Mouse (Mus musculus): ENCODE data around the gene Bpifa6. TPM values are rescaled to one million over a fixed set of nuclear protein-coding genes. Genes with fewer than 3 reads are reported as not detected.

The Bpifa6 gene
- polyA plus RNA-seq, 1 experiment from 2014 or later, result not detected

DNA sequence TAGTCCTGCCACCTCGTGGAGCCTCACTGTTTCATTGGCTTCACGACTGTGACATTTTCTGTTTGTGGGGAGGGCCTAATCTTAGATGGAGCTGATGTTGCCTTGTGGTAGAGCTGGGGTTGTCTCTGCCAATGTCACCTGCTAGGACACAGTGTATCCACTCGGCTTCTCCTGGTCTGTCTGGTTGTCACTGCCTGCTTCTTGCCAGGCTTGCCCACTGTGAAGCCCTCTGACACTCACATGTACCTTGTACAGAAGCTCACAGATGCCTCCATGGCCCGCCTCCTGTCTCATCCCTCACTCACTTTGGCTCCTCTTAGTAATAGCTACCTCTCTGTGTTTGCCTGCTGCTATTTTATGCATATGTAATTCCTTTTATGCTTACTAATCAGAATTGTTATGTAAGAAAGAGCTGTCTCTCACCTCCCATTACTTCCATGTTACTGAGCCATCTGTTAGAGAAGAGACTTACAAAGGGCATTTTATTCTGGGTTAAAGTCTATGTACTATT is 11.9 kb upstream of the Bpifa6 start:
- no peak overlapping the region for H3K4me3 ChIP-seq (replicated peaks; ENCODE audit: low read length)
- no peak for ATAC-seq (ENCODE audit: low FRiP score)
- H3K27ac ChIP-seq, result no peak overlapping the region
- H3K9ac ChIP-seq, result no peak overlapping the region
- no peaks in the 10 kb centered on the region for H3K27me3 ChIP-seq (ENCODE audit: control insufficient read depth, insufficient read depth, low read length)
- H3K4me1 ChIP-seq (replicated peaks; ENCODE audit: control insufficient read depth, insufficient read depth, low read length), result no peaks in the 10 kb centered on the region
- H3K36me3 ChIP-seq (replicated peaks; ENCODE audit: control insufficient read depth, insufficient read depth), result no peaks in the 10 kb centered on the region
- WGBS, result 80% methylated on average over 4 of the region's 4 CpGs
- no peak overlapping the region for H3K4me2 ChIP-seq (replicated peaks)
- no peak for DNase-seq (ENCODE audit: low spot score)
- no peaks in the 10 kb centered on the region for H3K9me3 ChIP-seq (ENCODE audit: control insufficient read depth, low read length)

DNA sequence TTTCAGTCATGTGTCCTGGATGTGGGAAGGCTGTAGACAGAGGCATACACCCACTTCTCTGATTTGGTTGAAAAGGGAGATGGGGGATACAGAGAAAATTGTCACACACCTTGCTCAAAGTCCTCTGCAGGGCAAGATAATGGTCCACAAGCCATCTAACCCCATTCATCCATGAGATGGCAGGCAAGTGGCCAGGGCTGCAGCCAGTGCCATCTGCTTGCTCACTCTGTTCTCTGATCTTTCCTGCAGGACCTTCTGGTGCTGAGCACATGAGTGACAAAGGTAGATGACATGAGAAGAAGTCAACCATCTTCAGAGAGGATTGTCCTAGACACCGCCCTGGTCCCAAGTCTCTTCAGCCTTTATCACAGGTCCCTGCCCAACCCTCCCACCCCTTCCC is 11.4 kb upstream of the Bpifa6 start:
- Histone ChIP-seq H3K27me3 (ENCODE audit: control insufficient read depth, insufficient read depth, low read length) (no peaks in the 10 kb centered on the region), H3K4me3 (replicated peaks; ENCODE audit: low read length) (no peak overlapping the region), H3K4me2 (replicated peaks) (no peak overlapping the region), H3K9ac (no peak overlapping the region), H3K9me3 (ENCODE audit: control insufficient read depth, low read length) (no peaks in the 10 kb centered on the region), H3K4me1 (replicated peaks; ENCODE audit: control insufficient read depth, insufficient read depth, low read length) (no peaks in the 10 kb centered on the region), H3K27ac (no peak overlapping the region), H3K36me3 (replicated peaks; ENCODE audit: control insufficient read depth, insufficient read depth) (no peaks in the 10 kb centered on the region)
- 100% methylated on average over 1 of the region's 1 CpGs for WGBS
- ATAC-seq (ENCODE audit: low FRiP score), result no peak
- DNase-seq (ENCODE audit: low spot score), result no peak

DNA sequence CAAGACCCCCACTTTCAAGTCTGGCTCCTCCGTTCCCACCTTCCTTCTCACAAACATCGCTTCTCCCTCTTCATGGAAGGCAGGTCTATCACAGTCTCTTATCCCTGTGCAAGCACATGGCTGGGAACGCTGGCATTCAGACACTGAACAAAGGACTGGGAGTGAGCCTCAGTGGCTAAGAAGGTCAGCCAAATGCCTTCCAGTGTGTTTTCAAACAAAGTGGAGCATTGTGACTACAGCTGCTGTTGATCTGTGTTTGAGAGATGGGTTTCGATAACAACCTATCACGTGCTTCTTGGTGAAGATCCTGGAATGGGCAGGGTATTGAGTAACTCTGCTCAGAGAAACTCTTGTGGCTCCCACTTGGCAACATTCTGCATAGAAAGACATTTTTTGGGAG is 4.5 kb upstream of the Bpifa6 start:
- DNase-seq (ENCODE audit: low spot score) (no peak), ATAC-seq (ENCODE audit: low FRiP score) (no peak)
- Histone ChIP-seq H3K9ac (no peak overlapping the region), H3K27me3 (ENCODE audit: control insufficient read depth, insufficient read depth, low read length) (no peaks in the 10 kb centered on the region), H3K9me3 (ENCODE audit: control insufficient read depth, low read length) (no peaks in the 10 kb centered on the region), H3K27ac (no peak overlapping the region), H3K4me2 (replicated peaks) (no peak overlapping the region), H3K4me1 (replicated peaks; ENCODE audit: control insufficient read depth, insufficient read depth, low read length) (no peaks in the 10 kb centered on the region), H3K4me3 (replicated peaks; ENCODE audit: low read length) (no peak overlapping the region), H3K36me3 (replicated peaks; ENCODE audit: control insufficient read depth, insufficient read depth) (no peaks in the 10 kb centered on the region)
- 64% methylated on average over 5 of the region's 5 CpGs for WGBS

DNA sequence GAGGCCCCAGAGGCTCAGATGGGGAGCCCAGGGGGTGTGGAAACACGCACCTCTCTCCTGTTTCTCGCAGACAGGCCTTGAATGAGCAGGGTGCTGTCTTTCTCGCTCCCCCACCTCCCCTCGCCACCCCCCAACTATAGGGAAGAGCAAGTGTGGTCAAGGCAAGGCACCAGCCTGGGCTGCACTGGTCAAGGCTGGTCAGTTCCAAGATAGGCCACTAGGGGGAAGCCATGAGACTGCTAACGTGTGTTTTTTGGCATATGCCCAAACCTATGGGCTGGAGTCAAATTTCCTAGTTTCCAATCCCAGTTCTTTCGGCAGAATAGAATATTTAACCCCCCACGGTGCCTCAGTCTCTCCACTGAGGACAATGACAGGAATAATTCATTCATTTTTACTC is 21.0 kb downstream of the Bpifa6 start:
- Histone ChIP-seq H3K27ac (no peak overlapping the region), H3K4me2 (replicated peaks) (no peak overlapping the region)
- no peak; the same call in 1 of the 2 replicates for ATAC-seq (ENCODE audit: low FRiP score)

DNA sequence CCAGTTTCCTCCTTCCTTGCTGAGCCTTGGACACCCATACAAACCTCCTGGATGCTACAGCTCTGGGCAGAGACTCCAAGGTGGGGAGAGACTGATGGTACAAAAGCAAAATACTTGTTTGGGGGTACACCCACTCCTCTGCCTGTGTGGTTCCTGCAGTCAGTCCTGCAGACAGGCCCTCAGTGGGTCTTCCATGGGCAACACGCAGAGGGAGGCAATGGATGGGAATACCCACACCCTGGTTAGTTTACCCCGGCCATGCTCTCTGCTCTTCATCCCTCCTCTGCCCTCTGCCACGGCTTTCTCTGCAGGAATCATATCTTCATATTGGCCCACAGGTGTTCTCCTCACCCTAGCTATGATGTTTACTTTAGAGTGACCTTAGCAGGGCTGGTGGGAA is 25.8 kb downstream of the Bpifa6 start:
- H3K36me3 ChIP-seq (replicated peaks; ENCODE audit: control insufficient read depth, insufficient read depth), result no peaks in the 10 kb centered on the region
- no peak overlapping the region for H3K4me2 ChIP-seq (replicated peaks)
- no peaks in the 10 kb centered on the region for H3K4me1 ChIP-seq (replicated peaks; ENCODE audit: control insufficient read depth, insufficient read depth, low read length)
- ATAC-seq (ENCODE audit: low FRiP score) (no peak), DNase-seq (ENCODE audit: low spot score) (no peak)
- no peaks in the 10 kb centered on the region for H3K9me3 ChIP-seq (ENCODE audit: control insufficient read depth, low read length)
- H3K9ac ChIP-seq, result no peak overlapping the region
- H3K4me3 ChIP-seq (replicated peaks; ENCODE audit: low read length), result no peak overlapping the region
- 81% methylated on average over 3 of the region's 3 CpGs for WGBS
- H3K27ac ChIP-seq, result no peak overlapping the region
- no peaks in the 10 kb centered on the region for H3K27me3 ChIP-seq (ENCODE audit: control insufficient read depth, insufficient read depth, low read length)

More for the DNA sequence above, 21.0 kb downstream of the Bpifa6 start:
- H3K4me1 ChIP-seq (replicated peaks; ENCODE audit: control insufficient read depth, insufficient read depth, low read length), result no peaks in the 10 kb centered on the region
- H3K4me3 ChIP-seq (replicated peaks; ENCODE audit: low read length), result no peak overlapping the region
- WGBS, result 9% methylated on average over 7 of the region's 7 CpGs
- DNase-seq (ENCODE audit: low spot score), result peak; percentile 83
- no peaks in the 10 kb centered on the region for H3K36me3 ChIP-seq (replicated peaks; ENCODE audit: control insufficient read depth, insufficient read depth)
- H3K9ac ChIP-seq, result no peak overlapping the region
- no peaks in the 10 kb centered on the region for H3K9me3 ChIP-seq (ENCODE audit: control insufficient read depth, low read length)
- H3K27me3 ChIP-seq (ENCODE audit: control insufficient read depth, insufficient read depth, low read length), result no peaks in the 10 kb centered on the region

DNA sequence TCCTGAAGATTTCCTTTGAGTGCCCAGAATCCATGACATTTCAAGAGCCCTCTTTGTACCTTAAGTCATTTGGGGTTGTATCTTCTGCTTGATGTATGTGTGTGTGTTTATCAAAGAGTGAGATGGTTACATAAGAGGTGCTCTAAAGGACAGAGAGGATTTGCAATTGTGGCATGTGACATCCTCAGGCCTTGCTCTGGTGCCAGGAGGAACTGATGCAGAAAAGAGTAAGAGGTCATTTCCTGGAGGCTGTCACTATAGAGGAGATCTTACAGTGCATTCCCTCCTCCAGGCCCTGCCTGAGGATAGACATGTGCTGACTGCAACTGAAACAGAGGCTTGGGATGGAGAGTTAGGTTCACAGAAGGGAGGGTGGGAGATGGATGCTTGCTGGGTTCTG is 26.3 kb downstream of the Bpifa6 start:
- Histone ChIP-seq H3K9me3 (ENCODE audit: control insufficient read depth, low read length) (no peaks in the 10 kb centered on the region), H3K27me3 (ENCODE audit: control insufficient read depth, insufficient read depth, low read length) (no peaks in the 10 kb centered on the region), H3K36me3 (replicated peaks; ENCODE audit: control insufficient read depth, insufficient read depth) (no peaks in the 10 kb centered on the region), H3K27ac (no peak overlapping the region), H3K4me3 (replicated peaks; ENCODE audit: low read length) (no peak overlapping the region), H3K4me1 (replicated peaks; ENCODE audit: control insufficient read depth, insufficient read depth, low read length) (no peaks in the 10 kb centered on the region), H3K9ac (no peak overlapping the region), H3K4me2 (replicated peaks) (no peak overlapping the region)
- DNase-seq (ENCODE audit: low spot score) (no peak), ATAC-seq (ENCODE audit: low FRiP score) (no peak)

DNA sequence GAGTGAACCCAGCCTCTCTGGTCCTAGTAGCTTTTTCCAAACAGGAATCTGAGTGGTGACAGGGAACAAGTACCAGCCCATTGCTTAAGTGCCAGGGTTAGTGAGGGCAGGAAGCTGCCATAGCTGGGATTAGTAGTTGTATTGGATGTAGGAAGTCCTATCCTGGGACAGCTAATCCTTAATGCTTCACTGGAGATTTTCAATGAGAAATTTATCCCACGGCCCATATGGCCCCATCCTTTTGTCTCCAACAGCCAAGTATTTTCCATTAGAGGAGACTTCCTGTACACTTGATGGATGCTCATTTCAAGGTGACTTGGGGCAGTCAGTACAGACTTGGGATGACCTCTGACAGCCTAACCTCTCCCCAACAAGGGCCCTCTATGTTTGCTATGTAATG is 29.7 kb downstream of the Bpifa6 start:
- Histone ChIP-seq H3K4me2 (replicated peaks) (no peak overlapping the region), H3K27ac (no peak overlapping the region), H3K4me3 (replicated peaks; ENCODE audit: low read length) (no peak overlapping the region), H3K9me3 (ENCODE audit: control insufficient read depth, low read length) (no peaks in the 10 kb centered on the region), H3K9ac (no peak overlapping the region), H3K36me3 (replicated peaks; ENCODE audit: control insufficient read depth, insufficient read depth) (no peaks in the 10 kb centered on the region), H3K4me1 (replicated peaks; ENCODE audit: control insufficient read depth, insufficient read depth, low read length) (no peaks in the 10 kb centered on the region), H3K27me3 (ENCODE audit: control insufficient read depth, insufficient read depth, low read length) (no peaks in the 10 kb centered on the region)
- 31% methylated on average over 1 of the region's 1 CpGs for WGBS
- DNase-seq (ENCODE audit: low spot score) (no peak), ATAC-seq (ENCODE audit: low FRiP score) (no peak)

DNA sequence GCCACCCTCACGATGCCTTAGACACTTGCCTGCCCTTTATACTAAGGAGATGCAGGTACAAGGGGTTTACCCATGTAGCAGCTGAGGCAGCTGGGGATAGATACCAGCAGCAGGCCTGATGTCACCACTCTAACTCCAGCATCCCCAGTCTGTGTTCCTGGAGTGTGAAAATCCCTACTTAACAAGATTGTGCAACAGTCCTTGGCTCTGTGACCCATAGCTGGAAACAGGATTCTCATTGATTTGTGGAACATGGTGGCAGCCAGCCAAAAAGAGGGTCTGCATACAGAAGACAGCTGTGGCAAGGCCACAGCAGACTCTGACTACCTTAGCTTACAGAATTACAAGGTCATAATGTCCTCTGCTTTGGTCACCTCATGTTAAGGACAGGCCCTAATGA is 30.3 kb downstream of the Bpifa6 start:
- no peak overlapping the region for H3K4me3 ChIP-seq (replicated peaks; ENCODE audit: low read length)
- H3K36me3 ChIP-seq (replicated peaks; ENCODE audit: control insufficient read depth, insufficient read depth), result no peaks in the 10 kb centered on the region
- DNase-seq (ENCODE audit: low spot score) (no peak), ATAC-seq (ENCODE audit: low FRiP score) (no peak)
- H3K27ac ChIP-seq, result no peak overlapping the region
- H3K4me2 ChIP-seq (replicated peaks), result no peak overlapping the region
- no peak overlapping the region for H3K9ac ChIP-seq
- WGBS, result 89% methylated on average over 1 of the region's 1 CpGs
- no peaks in the 10 kb centered on the region for H3K27me3 ChIP-seq (ENCODE audit: control insufficient read depth, insufficient read depth, low read length)
- H3K9me3 ChIP-seq (ENCODE audit: control insufficient read depth, low read length), result no peaks in the 10 kb centered on the region
- H3K4me1 ChIP-seq (replicated peaks; ENCODE audit: control insufficient read depth, insufficient read depth, low read length), result no peaks in the 10 kb centered on the region

DNA sequence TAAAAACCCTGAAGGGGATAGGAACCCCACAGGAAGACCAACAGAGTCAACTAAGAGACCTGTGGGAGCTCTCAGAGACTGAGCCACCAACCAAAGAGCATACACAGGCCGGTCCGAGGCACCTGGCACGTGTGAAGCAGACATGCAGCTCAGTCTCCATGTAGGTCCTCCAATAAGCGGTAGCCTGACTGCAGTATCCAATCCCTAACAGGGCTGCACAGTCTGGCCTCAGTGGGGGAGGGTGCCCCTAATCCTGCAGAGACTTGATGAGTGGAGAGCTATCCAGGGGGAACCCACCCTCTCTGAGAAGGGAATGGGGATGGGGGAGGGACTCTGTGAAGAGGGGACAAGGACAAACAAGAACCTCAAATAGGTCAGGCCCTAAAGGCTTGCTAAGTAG is 31.0 kb downstream of the Bpifa6 start:
- ATAC-seq (ENCODE audit: low FRiP score), result no peak
- H3K9ac ChIP-seq, result no peak overlapping the region
- WGBS, result 87% methylated on average over 4 of the region's 4 CpGs
- no peaks in the 10 kb centered on the region for H3K9me3 ChIP-seq (ENCODE audit: control insufficient read depth, low read length)
- no peak overlapping the region for H3K4me2 ChIP-seq (replicated peaks)
- H3K27me3 ChIP-seq (ENCODE audit: control insufficient read depth, insufficient read depth, low read length), result no peaks in the 10 kb centered on the region
- no peak for DNase-seq (ENCODE audit: low spot score)
- H3K36me3 ChIP-seq (replicated peaks; ENCODE audit: control insufficient read depth, insufficient read depth), result no peaks in the 10 kb centered on the region
- H3K4me3 ChIP-seq (replicated peaks; ENCODE audit: low read length), result no peak overlapping the region
- no peak overlapping the region for H3K27ac ChIP-seq
- no peaks in the 10 kb centered on the region for H3K4me1 ChIP-seq (replicated peaks; ENCODE audit: control insufficient read depth, insufficient read depth, low read length)

DNA sequence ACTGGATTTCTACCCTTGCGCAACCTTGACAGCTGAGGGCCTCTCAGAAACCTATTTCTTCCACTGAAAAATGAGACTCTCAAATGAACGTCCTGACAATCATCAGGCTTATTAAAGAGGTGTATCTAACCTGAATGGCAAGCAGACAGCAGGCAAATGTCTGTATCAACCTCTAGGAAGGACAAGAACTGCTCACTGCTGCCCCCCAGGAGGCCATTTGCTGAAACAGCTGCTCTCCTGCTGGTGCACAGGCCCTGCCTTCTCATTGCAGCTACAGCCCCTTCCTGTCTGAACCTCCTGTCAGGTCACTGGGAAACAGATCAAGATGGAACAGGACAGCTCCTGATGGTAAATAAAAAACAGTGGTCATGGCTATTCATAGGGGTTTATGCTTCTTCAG is 31.6 kb downstream of the Bpifa6 start:
- no peaks in the 10 kb centered on the region for H3K9me3 ChIP-seq (ENCODE audit: control insufficient read depth, low read length)
- 90% methylated on average over 2 of the region's 2 CpGs for WGBS
- no peak overlapping the region for H3K27ac ChIP-seq
- H3K4me3 ChIP-seq (replicated peaks; ENCODE audit: low read length), result no peak overlapping the region
- H3K9ac ChIP-seq, result no peak overlapping the region
- no peaks in the 10 kb centered on the region for H3K27me3 ChIP-seq (ENCODE audit: control insufficient read depth, insufficient read depth, low read length)
- no peaks in the 10 kb centered on the region for H3K4me1 ChIP-seq (replicated peaks; ENCODE audit: control insufficient read depth, insufficient read depth, low read length)
- ATAC-seq (ENCODE audit: low FRiP score), result no peak
- no peaks in the 10 kb centered on the region for H3K36me3 ChIP-seq (replicated peaks; ENCODE audit: control insufficient read depth, insufficient read depth)
- no peak overlapping the region for H3K4me2 ChIP-seq (replicated peaks)
- DNase-seq (ENCODE audit: low spot score), result no peak
